Comparison of ENCODE assay signal across 9 mouse cellular contexts in the genomic region with DNA sequence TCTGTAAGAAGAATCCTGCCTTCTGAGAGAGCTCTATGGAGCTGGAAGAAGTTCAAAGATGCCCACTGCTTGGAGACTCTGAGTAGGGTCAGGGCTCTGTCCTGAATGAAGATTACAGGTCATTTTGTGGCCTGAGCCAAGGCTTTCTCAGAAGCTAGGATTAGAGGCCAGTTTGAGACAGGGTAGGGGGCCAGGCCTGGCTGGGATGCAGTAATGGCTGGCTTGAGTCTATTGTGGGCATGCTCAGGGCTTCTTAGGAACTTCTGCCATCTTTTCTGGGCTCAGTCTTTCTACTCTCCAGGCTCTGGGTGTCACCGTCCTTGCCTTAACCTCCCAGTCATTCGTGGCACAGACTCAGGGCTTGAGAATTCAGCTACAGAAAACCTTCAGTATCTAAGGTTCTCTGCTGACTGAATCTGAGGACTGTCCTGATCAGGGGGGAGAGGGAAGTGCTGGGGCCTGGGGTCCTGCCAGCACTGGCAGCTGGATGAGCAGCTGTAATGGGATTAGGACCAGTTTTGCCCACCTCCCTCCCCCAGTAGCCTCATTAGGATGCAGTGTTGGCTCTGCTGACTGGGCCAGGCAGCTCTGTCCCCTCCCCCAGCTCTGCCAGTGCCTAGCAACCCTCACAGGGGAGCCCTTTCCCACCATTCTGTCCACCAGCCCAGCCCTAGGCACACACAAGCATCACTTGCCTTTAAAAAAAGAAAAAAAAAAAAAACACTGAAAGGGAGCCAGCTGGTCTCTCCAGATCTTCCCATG. TPM values are rescaled to one million over a fixed set of nuclear protein-coding genes. Genes with fewer than 3 reads are reported as not detected.
A peak's percentile ranks its signal among the peaks of the same experiment; 100 is the strongest.
DNase-seq lines count a peak whose midpoint lies in the region; ATAC-seq lines count a peak whose summit lies in the region.
"Had no signal": no experiment of that assay in that cellular context is flagged by ENCODE, and none has a peak within 500 bp of the region (broad histone marks: within the 10 kb centered on the region; RNA-seq: fewer than 3 reads in every experiment).

No protein-coding gene starts in this region.

- 0 out of 2 replicates have a peak, but pooled peaks have one; percentile 72 for ATAC-seq in limb, embryonic 11.5 days (ENCODE audit: insufficient number of reproducible peaks, low FRiP score, low TSS enrichment, low read depth)
- ATAC-seq in midbrain, embryonic 11.5 days (ENCODE audit: low FRiP score), result peak; percentile 99
- peak; percentile 48; the same call in 1 of the 2 replicates for ATAC-seq in stomach, embryonic 16.5 days (ENCODE audit: insufficient read depth, low FRiP score)
- ATAC-seq in megakaryocyte-erythroid progenitor cell, adult 5-6 weeks (replicated peaks; ENCODE audit: low FRiP score, low TSS enrichment, poor library complexity, severe bottlenecking), result no peak
- ATAC-seq: Patski had no signal

- WGBS in limb, embryonic 11.5 days, result 19% methylated on average over 2 of the region's 2 CpGs
- 26% methylated on average over 2 of the region's 2 CpGs for WGBS in limb, embryonic 10.5 days
- WGBS in midbrain, embryonic 11.5 days, result 4% methylated on average over 2 of the region's 2 CpGs
- WGBS in stomach, embryonic 16.5 days, result 21% methylated on average over 2 of the region's 2 CpGs

- intact Hi-C loops in heart, postnatal 10 days (cut with DNase I), result no loop called here

- no peak overlapping the region for H3K27ac ChIP-seq in limb, embryonic 11.5 days (replicated peaks; ENCODE audit: low read depth, low read length)
- no peak overlapping the region for H3K27ac ChIP-seq in limb, embryonic 10.5 days
- H3K27ac ChIP-seq in midbrain, embryonic 11.5 days (ENCODE audit: low read depth, low read length), result peak overlapping the region; percentile 82
- H3K27ac ChIP-seq in stomach, embryonic 16.5 days (ENCODE audit: low read length), result peak overlapping the region; percentile 33; the same call in 1 of the 2 replicates

- H3K4me1 ChIP-seq in limb, embryonic 11.5 days (ENCODE audit: control insufficient read depth, insufficient read depth, low read length), result no peaks in the 10 kb centered on the region
- H3K4me1 ChIP-seq in limb, embryonic 10.5 days, result peaks cover 9% of the 10 kb centered on the region; the same call in 1 of the 2 replicates
- H3K4me1 ChIP-seq in midbrain, embryonic 11.5 days (ENCODE audit: control insufficient read depth, insufficient read depth, low read length), result peaks cover 15% of the 10 kb centered on the region
- peaks cover 8% of the 10 kb centered on the region for H3K4me1 ChIP-seq in stomach, embryonic 16.5 days (ENCODE audit: control insufficient read depth, insufficient read depth, low read length)

- H3K9ac ChIP-seq in limb, embryonic 11.5 days (ENCODE audit: low read length), result no peak overlapping the region
- H3K9ac ChIP-seq in midbrain, embryonic 11.5 days (ENCODE audit: low read length), result no peak overlapping the region; the same call in 1 of the 2 replicates
- no peak overlapping the region for H3K9ac ChIP-seq in stomach, embryonic 16.5 days (ENCODE audit: low read length)

- no peaks in the 10 kb centered on the region for H3K36me3 ChIP-seq in limb, embryonic 11.5 days (ENCODE audit: control insufficient read depth, insufficient read depth, low read length)
- H3K36me3 ChIP-seq in limb, embryonic 10.5 days, result no peaks in the 10 kb centered on the region
- no peaks in the 10 kb centered on the region for H3K36me3 ChIP-seq in midbrain, embryonic 11.5 days (ENCODE audit: control insufficient read depth, insufficient read depth, low read length)
- no peaks in the 10 kb centered on the region for H3K36me3 ChIP-seq in stomach, embryonic 16.5 days (ENCODE audit: control insufficient read depth, insufficient read depth, low read length)

- H3K4me2 ChIP-seq in limb, embryonic 11.5 days (ENCODE audit: low read depth, severe bottlenecking), result no peak overlapping the region
- H3K4me2 ChIP-seq in midbrain, embryonic 11.5 days, result no peak overlapping the region
- H3K4me2 ChIP-seq in stomach, embryonic 16.5 days (ENCODE audit: low read depth, low read length), result no peak overlapping the region

- H3K27me3 ChIP-seq in limb, embryonic 11.5 days (ENCODE audit: control insufficient read depth, insufficient read depth, low read length), result no peaks in the 10 kb centered on the region
- peaks cover 7% of the 10 kb centered on the region for H3K27me3 ChIP-seq in limb, embryonic 10.5 days (ENCODE audit: low read depth, poor library complexity, severe bottlenecking)
- 0 out of 2 replicates have a peak, but pooled peaks cover 2% of the 10 kb centered on the region for H3K27me3 ChIP-seq in midbrain, embryonic 11.5 days (ENCODE audit: control insufficient read depth, insufficient read depth, low read length)
- H3K27me3 ChIP-seq in stomach, embryonic 16.5 days (ENCODE audit: control insufficient read depth, insufficient read depth, low read length), result no peaks in the 10 kb centered on the region
- H3K27me3 ChIP-seq: Patski had no signal

- H3K4me3 ChIP-seq in limb, embryonic 11.5 days (ENCODE audit: low read depth, low read length), result no peak overlapping the region
- H3K4me3 ChIP-seq in limb, embryonic 10.5 days, result no peak overlapping the region
- no peak overlapping the region for H3K4me3 ChIP-seq in midbrain, embryonic 11.5 days (ENCODE audit: low read depth, low read length)
- no peak overlapping the region for H3K4me3 ChIP-seq in stomach, embryonic 16.5 days (replicated peaks; ENCODE audit: low read length)

- DNase-seq in limb, embryonic 11.5 days (ENCODE audit: low spot score), result no peak
- no peak for DNase-seq in limb, embryonic 10.5 days (ENCODE audit: low spot score)
- DNase-seq in heart, postnatal 10 days, result peak; percentile 21 to 39
- DNase-seq in midbrain, embryonic 11.5 days (ENCODE audit: low spot score, missing footprints), result peak; percentile 93
- DNase-seq in urinary bladder, adult 18-20 months (ENCODE audit: low spot score in 2 of 2), result no peak
- DNase-seq in natural killer cell, adult 2 months (ENCODE audit: low spot score in 2 of 2), result no peak

- no peaks in the 10 kb centered on the region for H3K9me3 ChIP-seq in limb, embryonic 11.5 days (ENCODE audit: control insufficient read depth, low read length)
- H3K9me3 ChIP-seq in limb, embryonic 10.5 days (replicated peaks), result no peaks in the 10 kb centered on the region
- no peaks in the 10 kb centered on the region for H3K9me3 ChIP-seq in midbrain, embryonic 11.5 days (ENCODE audit: control insufficient read depth, low read length)
- H3K9me3 ChIP-seq in stomach, embryonic 16.5 days (replicated peaks; ENCODE audit: control insufficient read depth, low read length), result no peaks in the 10 kb centered on the region

RNA-seq across cellular contexts. Expression of a gene that starts 7.7 kb away (rescaled TPM):
- 0.48 and 0.82 TPM in 2 replicates for polyA plus RNA-seq in limb, embryonic 11.5 days (2014; fragmentation: Nextera tagmentation; extraction: Ambion mirVana)
- 0.83 and 0.90 TPM in 2 replicates for polyA plus RNA-seq in limb, embryonic 10.5 days (2016; fragmentation: Nextera tagmentation; extraction: Ambion mirVana)
- 1 to 10 TPM; 7.7 to 8.3 TPM for total RNA-seq in heart, postnatal 10 days (2021)
- 17.6 and 20.4 TPM in 2 replicates for polyA plus RNA-seq in midbrain, embryonic 11.5 days (2014; fragmentation: Nextera tagmentation; extraction: Ambion mirVana)
- polyA plus RNA-seq in stomach, embryonic 16.5 days (2015; fragmentation: Nextera tagmentation; extraction: Ambion mirVana), result 8.8 and 8.9 TPM in 2 replicates
- total RNA-seq in megakaryocyte-erythroid progenitor cell, adult 5-6 weeks (2014; fragmentation: Nextera tagmentation), result not detected in 2 replicates
- total RNA-seq in megakaryocyte-erythroid progenitor cell, adult 5-6 weeks (2017), result not detected in 2 replicates

Comparison
In these comparisons a context has a peak if more than half of its experiments do, and no peak if none do; other contexts are left out.
1. DNase-seq: peak in heart, postnatal 10 days (2 of 2) and midbrain, embryonic 11.5 days (single experiment); none in limb, embryonic 11.5 days (single experiment), limb, embryonic 10.5 days (single experiment), urinary bladder, adult 18-20 months (0 of 2) and natural killer cell, adult 2 months (0 of 2).
2. H3K27ac ChIP-seq: peak in midbrain, embryonic 11.5 days (single experiment) and stomach, embryonic 16.5 days (single experiment); none in limb, embryonic 11.5 days (single experiment) and limb, embryonic 10.5 days (single experiment).